Mouse (Mus musculus) fat pad, adult 2 months (tissue): ENCODE data around the gene Atp5g1.
A peak's percentile ranks its signal among the peaks of the same experiment; 100 is the strongest.

Source experiments
- DNase-seq: peaks from one replicate; pipeline ENCODE4 v3.0.0-alpha.2; 2011; ENCODE audit warnings: low read depth, low spot score; ENCODE audit errors: extremely low read depth

The Atp5g1 gene

DNA sequence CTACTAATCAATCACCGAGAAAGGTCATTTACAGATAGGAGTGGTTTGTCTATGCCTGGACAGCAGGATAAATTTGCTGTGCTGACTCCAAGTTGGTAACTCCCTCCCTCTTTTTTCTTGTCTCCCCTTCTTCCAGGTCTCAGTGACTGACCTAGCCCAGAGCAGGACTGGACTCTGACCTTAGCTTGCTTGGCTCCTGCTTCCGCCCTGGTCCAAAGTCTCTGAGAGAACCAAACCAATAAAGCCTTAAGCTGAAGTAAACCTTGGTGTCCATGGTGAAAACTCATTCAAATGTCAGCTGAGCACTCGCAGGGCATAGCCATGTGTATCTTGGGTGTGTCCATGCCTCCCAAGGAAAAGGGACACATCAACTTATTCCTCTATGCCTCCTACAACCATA, 44.9 kb downstream of the Atp5g1 start:
- DNase-seq = no peak

DNA sequence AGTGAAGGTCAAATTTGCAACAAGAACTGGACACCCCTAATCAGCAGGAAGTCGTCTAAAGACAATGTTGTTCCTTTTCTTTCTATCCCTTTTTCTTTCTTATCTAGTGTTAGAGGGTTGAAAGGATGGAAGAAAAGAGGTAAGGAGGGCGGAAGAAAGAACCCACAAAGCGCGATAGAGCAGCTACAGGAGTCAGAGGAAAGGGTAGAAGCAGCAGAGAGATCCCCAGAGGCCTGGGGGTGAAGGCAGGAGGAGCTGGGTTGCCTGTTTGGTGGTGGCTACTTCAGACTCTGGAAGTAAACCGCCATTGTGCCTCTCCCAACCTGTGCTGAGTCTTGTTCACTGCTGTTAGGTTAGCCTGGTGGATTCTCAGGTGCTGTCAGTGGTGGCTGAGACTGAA, 47.3 kb downstream of the Atp5g1 start:
- no peak for DNase-seq

DNA sequence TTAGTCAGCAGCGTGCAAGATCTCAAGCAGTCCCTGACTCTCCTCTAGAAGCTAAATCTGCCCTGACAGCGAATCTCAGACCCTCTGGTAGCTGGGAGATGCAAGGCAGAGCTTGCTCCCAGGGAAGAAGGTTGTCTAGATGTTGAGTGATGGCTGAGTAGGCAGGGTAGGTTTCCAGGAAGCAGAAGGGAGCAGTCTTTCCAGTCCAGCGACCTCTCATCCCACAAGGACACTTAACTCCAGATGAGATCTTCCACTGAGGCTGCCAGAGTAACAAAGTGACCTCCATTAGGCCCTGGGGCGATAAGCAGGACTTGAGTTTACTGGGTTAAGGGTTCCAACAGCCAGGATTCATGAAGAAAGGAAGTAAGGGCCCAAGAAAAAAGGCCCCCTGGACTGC, 54.8 kb downstream of the Atp5g1 start:
- DNase-seq = peak; percentile 54
